Mouse (Mus musculus): Measurements from ENCODE around the gene Homer1.

DNA sequence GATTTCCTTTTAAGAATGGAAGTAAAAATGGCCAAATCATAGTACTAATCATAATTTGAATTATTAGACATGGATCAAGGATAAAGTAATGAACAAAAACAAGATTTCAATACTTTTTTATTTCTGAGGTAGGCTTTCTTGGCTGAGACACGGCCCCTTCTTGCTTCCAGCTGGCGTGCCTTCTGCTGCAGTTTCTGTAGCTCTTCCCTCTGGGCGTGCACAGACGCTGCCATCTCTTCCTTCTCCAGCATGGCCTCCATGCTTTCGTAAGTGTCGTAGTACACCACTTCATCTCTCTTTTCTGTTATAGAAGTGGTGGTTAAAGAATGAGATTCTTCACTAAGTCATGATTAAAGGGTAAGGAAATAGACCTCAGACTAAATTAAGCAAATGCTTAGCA is 153.8 kb downstream of the Homer1 start:
- TF ChIP-seq EP300 (optimal IDR thresholded peaks at IDR 0.05), result no peak
- TF ChIP-seq CTCF (IDR thresholded peaks at IDR 0.05; ENCODE audit: low read depth), result no peak

Data from stomach, postnatal 0 days (tissue).